Mouse (Mus musculus) ES-Bruce4 (cell line): ENCODE measurements around the gene Cfdp1. TPM values are rescaled to one million over a fixed set of nuclear protein-coding genes. Genes with fewer than 3 reads are reported as not detected.

Experiments
- H3K27ac ChIP-seq: 2 replicates; pipeline ENCODE4 v1.5.1; 2012; ENCODE audit warnings: low read length, inconsistent platforms; ENCODE audit not compliant: insufficient read depth
- H3K27me3 ChIP-seq: 2 replicates; pipeline ENCODE4 v1.6.1; 2012; ENCODE audit warnings: mild to moderate bottlenecking, low read length, inconsistent platforms; ENCODE audit not compliant: control insufficient read depth, poor library complexity, insufficient read depth, severe bottlenecking
- H3K36me3 ChIP-seq: 2 replicates; pipeline ENCODE4 v1.6.1; 2012; ENCODE audit warnings: inconsistent platforms, mild to moderate bottlenecking, low read length, moderate library complexity; ENCODE audit not compliant: control insufficient read depth, poor library complexity, insufficient read depth, severe bottlenecking
- H3K4me1 ChIP-seq: one replicate; pipeline ENCODE4 v1.8.1; 2011; ENCODE audit warnings: low read length; ENCODE audit not compliant: control insufficient read depth, insufficient read depth
- H3K4me3 ChIP-seq: 2 replicates; pipeline ENCODE4 v1.5.1; 2011; ENCODE audit warnings: low read depth, mild to moderate bottlenecking, low read length
- H3K9ac ChIP-seq: 2 replicates; pipeline ENCODE4 v1.6.1; 2012; ENCODE audit warnings: low read depth, mild to moderate bottlenecking, inconsistent platforms; ENCODE audit not compliant: poor library complexity, severe bottlenecking
- H3K9me3 ChIP-seq: replicated peaks from 2 replicates; pipeline ENCODE4 v1.6.1; 2012; ENCODE audit warnings: mild to moderate bottlenecking, low read length, inconsistent platforms; ENCODE audit not compliant: control insufficient read depth, poor library complexity, insufficient read depth, severe bottlenecking
- CTCF ChIP-seq: IDR thresholded peaks from one replicate; pipeline ENCODE4 v1.8.1; 2011; ENCODE audit warnings: low read depth, low read length
- EP300 ChIP-seq: IDR thresholded peaks from 2 replicates; pipeline ENCODE4 v1.6.1; 2011; ENCODE audit warnings: low read depth, low read length; ENCODE audit not compliant: insufficient read depth
- POLR2A ChIP-seq: IDR thresholded peaks from one replicate; pipeline ENCODE4 v1.8.1; 2011; ENCODE audit warnings: low read length; ENCODE audit not compliant: insufficient read depth
- polyA plus RNA-seq: library from polyadenylated mRNA; stranded (reverse); fragments of >200 nt; gene quantifications from 2 replicates; pipeline ENCODE4 v1.2.4, GENCODE M21; 2011; ENCODE audit warnings: low read depth; ENCODE audit not compliant: missing spikeins, insufficient read depth, insufficient read length

Gene Cfdp1
- polyA plus RNA-seq, 1 experiment: 265 TPM

- H3K4me3 ChIP-seq: no peak overlapping the region
- H3K27me3 ChIP-seq: no peaks in the 10 kb centered on the region
- no peak overlapping the region for H3K27ac ChIP-seq
- no peak overlapping the region for H3K9ac ChIP-seq
- peaks cover 8% of the 10 kb centered on the region for H3K4me1 ChIP-seq
- peaks cover 21% of the 10 kb centered on the region for H3K36me3 ChIP-seq
- TF ChIP-seq CTCF (no peak), EP300 (no peak), POLR2A (no peak)
- H3K9me3 ChIP-seq: no peaks in the 10 kb centered on the region
Observed at GRCm38 (mm10) chr8:111773476-111773875, 80.6 kb downstream of the Cfdp1 start.

- Histone ChIP-seq H3K4me3 (no peak overlapping the region), H3K9ac (no peak overlapping the region), H3K4me1 (peaks cover 9% of the 10 kb centered on the region), H3K36me3 (peaks cover 18% of the 10 kb centered on the region), H3K27me3 (no peaks in the 10 kb centered on the region), H3K9me3 (no peaks in the 10 kb centered on the region), H3K27ac (no peak overlapping the region)
- no peak for TF ChIP-seq POLR2A
- TF ChIP-seq EP300: no peak
- no peak for TF ChIP-seq CTCF
Observed at GRCm38 (mm10) chr8:111773057-111773456, 81.0 kb downstream of the Cfdp1 start.

- no peak overlapping the region for H3K4me3 ChIP-seq
- no peaks in the 10 kb centered on the region for H3K27me3 ChIP-seq
- no peak overlapping the region for H3K27ac ChIP-seq
- peaks cover 15% of the 10 kb centered on the region for H3K4me1 ChIP-seq
- no peak overlapping the region for H3K9ac ChIP-seq
- peaks cover 17% of the 10 kb centered on the region for H3K36me3 ChIP-seq
- TF ChIP-seq CTCF: no peak
- no peak for TF ChIP-seq EP300
- TF ChIP-seq POLR2A: no peak
- no peaks in the 10 kb centered on the region for H3K9me3 ChIP-seq
Observed at GRCm38 (mm10) chr8:111772083-111772482, 82.0 kb downstream of the Cfdp1 start.

DNA sequence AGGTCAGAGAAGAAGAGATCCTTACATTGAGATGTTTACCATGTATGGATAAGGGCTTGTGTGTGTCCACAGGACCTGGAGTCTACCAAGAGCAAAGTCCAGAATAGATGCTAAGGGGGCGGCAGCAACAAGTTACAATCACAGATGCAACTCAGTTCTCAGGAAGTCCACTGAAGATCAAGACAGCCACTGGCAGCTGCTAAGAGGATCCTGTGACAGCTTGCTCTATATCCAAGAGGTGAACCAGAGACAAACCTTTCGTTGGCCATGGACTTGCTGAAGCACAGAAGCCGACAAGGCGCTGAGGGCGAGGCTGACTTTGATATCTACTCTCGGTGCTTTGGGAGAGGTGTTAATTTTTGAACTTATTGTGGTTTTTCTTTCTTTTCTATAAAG lies 82.5 kb downstream of the Cfdp1 start:
- no peak overlapping the region for H3K4me3 ChIP-seq
- H3K9me3 ChIP-seq: no peaks in the 10 kb centered on the region
- H3K27ac ChIP-seq: peak overlapping the region; percentile 23
- no peak for TF ChIP-seq EP300
- no peak for TF ChIP-seq POLR2A
- TF ChIP-seq CTCF: no peak
- no peak overlapping the region for H3K9ac ChIP-seq
- H3K27me3 ChIP-seq: no peaks in the 10 kb centered on the region
- H3K4me1 ChIP-seq: peaks cover 17% of the 10 kb centered on the region
- H3K36me3 ChIP-seq: peaks cover 16% of the 10 kb centered on the region

GRCm38 (mm10) chr8:111770958-111771624 lies 83.0 kb downstream of the Cfdp1 start:
- Histone ChIP-seq H3K27ac (peak overlapping the region; percentile 55), H3K4me3 (no peak overlapping the region), H3K27me3 (no peaks in the 10 kb centered on the region), H3K9me3 (no peaks in the 10 kb centered on the region), H3K9ac (no peak overlapping the region), H3K36me3 (peaks cover 16% of the 10 kb centered on the region), H3K4me1 (peaks cover 19% of the 10 kb centered on the region)
- TF ChIP-seq EP300 (no peak), CTCF (no peak), POLR2A (no peak)

DNA sequence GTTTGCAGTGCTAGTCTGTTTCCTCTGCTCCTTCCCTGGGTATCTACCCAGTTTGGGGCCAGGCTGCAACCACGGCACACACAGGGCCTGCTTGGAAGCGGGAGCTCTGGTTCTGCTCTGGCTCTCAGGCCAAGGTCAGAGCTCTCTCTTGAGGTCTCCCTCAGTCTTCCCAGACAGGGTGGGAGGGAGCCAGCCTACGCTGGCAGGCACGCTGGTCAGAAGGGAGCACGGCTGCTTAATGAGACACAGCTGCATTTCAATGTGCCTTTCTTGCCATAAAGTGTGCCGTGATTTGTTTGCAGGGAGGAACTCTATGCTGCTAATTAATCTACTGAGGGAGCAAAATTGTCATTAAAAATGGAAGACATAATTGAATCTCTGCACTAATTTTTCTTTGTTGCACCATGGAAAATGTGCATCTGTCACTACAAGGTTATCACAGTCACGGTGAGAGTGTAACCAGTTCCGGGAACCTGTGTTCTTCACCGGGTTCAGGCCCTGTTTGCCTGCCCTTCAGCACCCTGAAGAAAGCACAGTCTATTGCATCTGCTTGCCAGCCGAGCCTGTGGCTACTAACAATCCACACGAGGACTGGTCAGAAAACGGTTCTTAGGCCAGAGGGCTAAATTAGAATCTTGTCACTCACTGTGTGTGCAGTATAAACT lies 84.2 kb downstream of the Cfdp1 start:
- H3K9ac ChIP-seq: peak overlapping the region; percentile 38
- TF ChIP-seq CTCF (no peak), EP300 (peak; percentile 70; the same call in 1 of the 2 replicates)
- H3K36me3 ChIP-seq: peaks cover 16% of the 10 kb centered on the region
- H3K9me3 ChIP-seq: no peaks in the 10 kb centered on the region
- peak overlapping the region; percentile 92 for H3K27ac ChIP-seq
- H3K4me1 ChIP-seq: peaks cover 22% of the 10 kb centered on the region
- peak overlapping the region; percentile 18 for H3K4me3 ChIP-seq
- H3K27me3 ChIP-seq: no peaks in the 10 kb centered on the region
